Mouse (Mus musculus) kidney, postnatal 10 days (tissue): ENCODE measurements around the gene Fcnb.
A peak's percentile ranks its signal among the peaks of the same experiment; 100 is the strongest.

Source experiments
- DNase-seq: peaks from one replicate; pipeline ENCODE4 v3.0.0; 2021; ENCODE audit warnings: mixed read lengths

Gene Fcnb

GRCm38 (mm10) chr2:28075616-28076187, 9.0 kb downstream of the Fcnb start:
- no peak for DNase-seq

DNA sequence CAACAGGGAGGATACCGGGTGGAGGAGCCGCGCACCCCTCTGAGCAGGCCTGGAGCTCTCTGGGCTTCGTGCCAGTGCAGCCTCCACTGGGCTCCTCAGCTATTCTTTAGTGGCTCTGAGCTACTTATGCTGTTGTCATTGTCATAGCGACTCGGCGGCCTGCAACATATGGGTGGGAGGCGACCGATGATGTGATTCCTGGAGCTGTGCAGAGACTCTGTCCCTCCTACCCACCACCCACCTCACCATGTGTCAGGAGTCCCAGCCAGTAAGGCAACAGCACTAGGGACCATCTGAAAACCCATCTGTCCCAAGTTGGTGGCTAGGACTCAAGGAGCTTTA, 16.2 kb downstream of the Fcnb start:
- DNase-seq, result peak; percentile 9

GRCm38 (mm10) chr2:28067821-28068536, 16.7 kb downstream of the Fcnb start:
- peak; percentile 12 for DNase-seq

DNA sequence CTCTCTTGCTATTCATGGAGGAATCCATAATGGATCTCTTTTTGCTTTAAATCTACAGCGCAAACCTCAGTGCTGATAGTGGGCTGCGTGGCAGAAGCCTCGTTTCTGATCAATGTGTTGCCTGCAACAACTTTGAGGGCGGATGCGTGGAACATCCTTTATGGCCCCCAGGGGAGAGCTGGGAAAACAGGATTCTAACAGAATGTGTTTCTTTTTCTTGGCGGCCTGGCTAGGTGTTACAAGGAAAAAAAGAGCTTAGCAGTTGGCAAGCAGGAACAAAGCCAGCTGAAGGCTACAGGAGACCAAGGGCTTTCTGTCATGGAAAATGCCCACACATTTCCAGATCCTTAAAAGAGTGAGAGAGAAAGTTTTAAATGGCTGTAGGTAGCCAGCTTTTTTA, 17.5 kb downstream of the Fcnb start:
- DNase-seq, result no peak

- DNase-seq, result no peak
Measured at GRCm38 (mm10) chr2:28066686-28067085, 18.0 kb downstream of the Fcnb start.

GRCm38 (mm10) chr2:28065081-28065651, 19.5 kb downstream of the Fcnb start:
- DNase-seq, result no peak

DNA sequence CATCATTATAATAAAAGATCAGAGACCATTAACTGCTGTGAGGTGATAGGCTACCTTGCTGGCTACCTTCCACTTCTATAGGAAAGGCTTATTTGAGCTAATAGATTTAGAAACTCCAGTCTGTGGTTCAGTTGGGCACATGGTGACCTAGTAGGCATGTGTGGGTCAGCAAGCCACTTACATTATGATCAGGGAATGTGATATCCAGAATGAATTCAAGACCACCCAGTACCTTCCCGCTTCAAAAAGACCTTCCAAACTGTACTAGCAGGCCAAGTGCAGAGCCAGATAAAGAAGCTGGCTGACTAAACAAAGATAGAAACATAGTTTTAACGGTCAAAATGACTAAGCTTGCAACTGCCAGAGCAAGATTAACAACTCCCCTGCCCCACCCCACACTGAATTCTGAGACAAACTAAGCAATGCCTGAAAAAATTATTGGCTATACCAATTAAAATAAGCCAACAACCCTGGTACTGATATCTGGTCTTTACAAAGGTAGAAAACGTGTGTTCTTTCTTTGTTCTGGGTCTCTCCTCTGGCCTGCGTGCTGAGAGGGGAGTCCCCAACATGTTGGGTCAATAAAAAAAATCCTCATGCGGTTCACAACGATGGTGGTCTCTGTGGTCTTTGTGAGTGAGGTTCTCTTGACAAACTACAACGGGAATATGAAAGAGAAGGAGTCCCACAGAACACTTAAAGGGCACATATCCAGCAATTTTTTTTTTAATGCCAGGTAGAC, 20.2 kb downstream of the Fcnb start:
- no peak for DNase-seq

DNA sequence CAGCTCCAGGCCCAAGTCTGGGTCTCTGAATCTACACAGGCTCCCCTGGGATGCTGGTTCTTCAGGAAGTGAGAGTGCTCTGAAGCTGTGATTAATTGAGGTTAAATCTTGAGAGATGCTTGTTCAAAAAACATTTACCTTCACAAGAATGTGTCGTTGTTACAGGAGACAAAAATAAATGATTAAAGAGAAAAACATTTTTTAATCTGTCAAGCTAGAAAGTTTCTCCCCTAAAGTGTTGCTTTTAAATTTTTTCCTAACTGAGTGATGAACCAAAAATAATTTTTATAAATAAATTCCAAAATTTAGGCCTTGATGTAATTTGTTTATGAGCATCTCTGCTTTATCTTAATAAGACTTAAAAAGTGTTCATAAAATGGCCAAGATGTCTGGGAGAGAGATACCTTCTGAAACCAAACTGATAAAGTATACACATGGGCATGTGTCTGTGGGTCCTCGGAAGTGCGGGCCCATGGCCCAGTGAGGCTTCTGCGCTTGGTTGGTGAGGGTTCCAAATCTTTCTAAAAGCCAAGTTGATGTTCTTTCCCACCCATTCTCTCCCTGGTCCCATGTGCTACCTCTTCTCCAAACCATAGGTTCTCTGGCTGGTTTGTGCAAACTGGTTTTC, 20.9 kb downstream of the Fcnb start:
- no peak for DNase-seq

DNA sequence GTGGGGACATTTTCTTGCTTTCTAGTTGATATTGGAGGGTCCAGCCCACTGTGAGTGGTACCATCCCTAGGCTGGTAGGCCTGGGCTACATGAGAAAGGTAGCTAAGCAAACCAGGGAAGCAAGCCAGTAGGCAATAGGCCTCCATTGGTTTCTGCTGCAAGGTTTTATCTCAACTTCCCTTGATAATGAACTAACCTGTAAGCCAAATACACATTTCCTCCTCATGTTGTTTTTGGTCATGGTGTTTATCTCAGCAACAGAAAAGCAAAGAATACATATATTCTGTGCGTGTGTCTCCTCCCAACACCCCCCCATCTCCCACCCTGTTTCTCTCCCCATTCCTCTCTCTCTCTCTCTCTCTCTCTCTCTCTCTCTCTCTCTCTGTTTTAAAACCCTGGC, 24.8 kb downstream of the Fcnb start:
- no peak for DNase-seq

- DNase-seq, result no peak
Measured at GRCm38 (mm10) chr2:28047092-28047491, 37.6 kb downstream of the Fcnb start.

DNA sequence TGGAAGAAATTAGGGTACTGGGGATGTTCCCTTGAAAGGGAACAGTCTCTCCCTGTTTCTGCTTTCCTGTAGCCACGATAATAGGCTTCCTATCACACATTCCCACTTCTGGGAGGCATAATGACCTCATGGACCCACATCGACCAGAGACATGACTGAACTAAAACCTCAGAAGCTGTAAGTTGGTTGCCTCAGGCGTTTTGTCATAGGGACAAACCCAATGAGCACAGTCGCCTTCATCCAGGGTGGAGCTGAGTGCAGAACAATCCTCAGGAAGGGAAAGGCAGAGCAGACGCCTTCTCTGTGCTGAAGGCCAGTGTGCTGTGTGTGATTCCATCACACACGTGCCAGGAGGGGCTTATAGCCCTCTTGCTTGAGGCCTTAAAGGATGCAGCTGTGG, 38.4 kb downstream of the Fcnb start:
- DNase-seq, result no peak

DNA sequence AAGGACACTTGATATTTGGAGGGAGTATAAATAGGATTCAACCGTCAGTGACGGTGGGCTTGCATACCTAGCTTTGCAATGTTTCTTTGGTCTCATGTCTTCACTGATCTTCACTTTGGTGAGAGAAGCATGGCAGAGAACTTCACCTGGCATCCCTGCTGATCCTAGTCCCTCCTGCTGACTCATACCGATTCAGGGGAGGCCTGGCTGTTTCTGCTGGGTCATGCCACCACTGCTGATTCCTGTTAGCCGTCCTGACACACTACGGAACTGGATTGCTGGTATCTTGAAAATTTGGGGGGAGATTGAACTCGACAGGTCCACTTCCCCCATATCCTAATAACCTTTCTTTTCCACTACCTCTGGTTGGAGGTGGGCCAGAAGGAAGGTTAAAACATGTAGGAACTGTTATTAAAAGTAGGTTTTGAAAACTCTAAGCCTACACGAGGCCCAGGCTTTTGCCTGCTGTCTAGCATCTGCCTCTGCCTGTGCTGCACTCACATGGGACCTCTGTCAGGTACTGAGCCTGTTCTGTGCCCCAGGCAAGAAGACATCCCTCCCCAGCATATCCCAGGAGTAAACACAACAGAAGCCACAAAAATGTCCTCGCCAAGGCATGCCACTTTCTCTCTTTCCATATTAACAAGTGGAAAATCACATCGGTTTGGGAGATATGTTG, 39.6 kb downstream of the Fcnb start:
- no peak for DNase-seq

DNA sequence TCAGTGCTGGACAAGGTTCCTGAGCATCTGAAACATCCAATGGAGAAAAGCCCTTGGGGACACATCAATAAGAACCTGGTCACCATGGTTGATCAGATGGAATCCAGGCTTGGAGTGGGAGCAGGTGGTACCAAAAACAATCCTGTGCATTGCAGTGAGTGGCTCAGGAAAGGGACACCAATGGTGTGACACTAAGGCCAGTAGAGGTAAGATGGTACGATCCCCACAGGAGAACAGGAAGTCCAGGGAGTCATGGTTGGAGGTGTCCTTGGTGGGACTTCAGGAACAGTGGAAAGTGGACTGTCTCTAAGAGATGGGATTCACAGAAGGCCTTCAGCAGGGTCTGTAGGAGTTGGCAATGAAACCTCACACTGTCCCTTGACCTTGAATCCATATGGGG, 44.2 kb downstream of the Fcnb start:
- no peak for DNase-seq

DNA sequence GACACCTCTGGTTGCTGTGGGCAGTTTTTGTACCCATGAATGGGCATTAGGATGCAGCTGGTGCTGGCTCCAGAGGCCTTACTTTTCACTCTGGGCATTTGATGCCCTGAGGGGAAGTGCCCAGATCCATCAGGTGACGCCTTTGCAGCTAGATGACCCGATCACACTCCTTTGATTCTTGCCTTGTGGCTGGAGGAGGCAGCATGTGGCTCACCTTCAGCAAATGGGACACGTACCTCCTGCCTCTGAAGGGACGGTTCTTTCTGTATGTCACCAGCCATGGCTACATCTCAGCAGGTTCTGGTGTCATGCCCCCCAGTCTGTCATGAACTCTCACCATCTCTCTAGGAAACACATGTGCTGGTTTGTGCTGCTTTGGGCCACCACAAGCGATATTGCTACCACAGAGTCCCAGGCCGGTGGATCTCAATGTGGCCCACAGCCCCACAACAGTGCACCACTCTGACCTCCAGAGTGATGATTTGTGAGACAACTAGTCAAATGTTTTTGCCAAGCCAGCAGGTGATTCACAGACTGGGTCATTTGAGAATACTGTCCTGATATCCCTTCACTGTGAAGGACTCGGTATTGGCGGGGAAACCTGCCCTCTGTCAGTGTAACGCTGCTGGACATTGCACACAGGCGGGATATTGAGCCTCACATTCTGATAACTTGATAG, 44.9 kb downstream of the Fcnb start:
- no peak for DNase-seq

GRCm38 (mm10) chr2:28038391-28039096, 46.1 kb downstream of the Fcnb start:
- no peak for DNase-seq

- DNase-seq, result peak; percentile 58
Measured at GRCm38 (mm10) chr2:28037505-28038390, 46.9 kb downstream of the Fcnb start.

GRCm38 (mm10) chr2:28036788-28037187, 47.9 kb downstream of the Fcnb start:
- DNase-seq, result no peak

GRCm38 (mm10) chr2:28034011-28034710, 50.5 kb downstream of the Fcnb start:
- no peak for DNase-seq

DNA sequence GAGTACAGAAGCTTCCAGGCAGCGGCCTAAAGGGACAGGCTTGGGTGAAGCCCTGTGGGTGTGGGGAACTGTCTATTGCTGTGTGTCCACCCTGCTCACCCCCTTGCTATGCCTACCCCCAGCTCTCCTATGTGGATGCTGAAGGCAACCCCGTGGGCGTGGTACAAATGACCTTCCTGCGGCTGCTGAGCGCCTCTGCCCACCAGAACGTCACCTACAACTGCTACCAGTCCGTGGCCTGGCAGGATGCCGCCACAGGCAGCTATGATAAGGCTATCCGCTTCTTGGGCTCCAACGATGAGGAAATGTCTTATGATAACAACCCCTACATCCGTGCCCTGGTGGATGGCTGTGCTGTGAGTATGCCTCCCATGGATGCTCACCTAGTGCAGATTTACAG, 52.2 kb downstream of the Fcnb start:
- no peak for DNase-seq

DNA sequence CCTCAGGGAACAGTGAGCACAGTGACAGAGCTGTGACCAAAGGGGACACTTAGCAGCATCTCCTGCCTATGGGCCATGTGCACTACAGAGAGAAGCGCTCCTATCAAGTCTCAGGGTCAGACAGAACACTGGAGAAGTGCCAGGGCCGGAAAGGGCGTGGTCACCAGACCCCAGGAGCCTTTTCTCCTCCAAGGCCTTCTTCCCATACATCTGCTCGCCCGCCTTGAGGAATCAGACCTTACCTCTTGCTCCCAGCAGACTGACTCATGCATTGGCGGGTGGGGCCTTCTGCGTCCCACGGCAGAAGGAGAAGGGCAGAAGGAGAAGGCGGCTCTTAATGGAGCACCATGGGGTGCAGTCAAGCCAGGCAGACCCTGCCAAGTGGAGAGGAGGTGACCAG, 52.8 kb downstream of the Fcnb start:
- DNase-seq, result no peak
